Mouse (Mus musculus) MEL (cell line): ENCODE data around the gene Gpr179. TPM values are rescaled to one million over a fixed set of nuclear protein-coding genes. Genes with fewer than 3 reads are reported as not detected.
A peak's percentile ranks its signal among the peaks of the same experiment; 100 is the strongest.

ENCODE experiments used
- DNase-seq: peaks from one replicate; pipeline ENCODE4 v3.0.0; 2011; ENCODE audit warnings: low read depth, low spot score
- H3K27ac ChIP-seq: 2 replicates; pipeline ENCODE4 v1.5.1; 2012; ENCODE audit warnings: low read depth, mild to moderate bottlenecking, control low read depth, low read length, moderate library complexity; ENCODE audit not compliant: control insufficient read depth
- H3K27me3 ChIP-seq, 2 experiments: fragments of 150-350 bp in 1 of 2; sonication (generic) in 1 of 2; 2 replicates each; pipeline ENCODE4 v1.6.1; 2012; ENCODE audit warnings: low read length in 2 of 2, mild to moderate bottlenecking in 2 of 2, improper control_type of control experiment in 1 of 2, moderate library complexity in 1 of 2; ENCODE audit not compliant: insufficient read depth in 2 of 2, control insufficient read depth in 1 of 2
- H3K36me3 ChIP-seq, 2 experiments: 2 replicates each; pipeline ENCODE4 v1.6.1; 2012 to 2014; ENCODE audit warnings: low read length in 2 of 2, improper control_type of control experiment in 1 of 2, inconsistent platforms in 1 of 2, mild to moderate bottlenecking in 1 of 2; ENCODE audit not compliant: insufficient read depth in 2 of 2, control insufficient read depth in 1 of 2
- H3K4me1 ChIP-seq, 2 experiments: fragments of 150-350 bp in 1 of 2; sonication (generic) in 1 of 2; 2 replicates each; pipeline ENCODE4 v1.6.1; 2012; ENCODE audit warnings: low read length in 2 of 2, improper control_type of control experiment in 1 of 2, mild to moderate bottlenecking in 1 of 2; ENCODE audit not compliant: insufficient read depth in 2 of 2, control insufficient read depth in 1 of 2
- H3K4me3 ChIP-seq, 2 experiments: fragments of 150-350 bp in 1 of 2; sonication (generic) in 1 of 2; 2 replicates each; pipeline ENCODE4 v1.5.1; 2012; ENCODE audit warnings: low read depth in 2 of 2, low read length in 2 of 2, mild to moderate bottlenecking in 2 of 2, moderate library complexity in 2 of 2, control low read depth in 1 of 2, improper control_type of control experiment in 1 of 2; ENCODE audit not compliant: control insufficient read depth in 1 of 2, insufficient read depth in 1 of 2
- H3K79me2 ChIP-seq: 2 replicates; pipeline ENCODE4 v1.6.1; 2012; ENCODE audit warnings: mild to moderate bottlenecking, low read length, moderate library complexity; ENCODE audit not compliant: control insufficient read depth, poor library complexity, insufficient read depth
- H3K9ac ChIP-seq: 2 replicates; pipeline ENCODE4 v1.6.1; 2012; ENCODE audit warnings: low read depth, mild to moderate bottlenecking, control low read depth, low read length, moderate library complexity; ENCODE audit not compliant: control insufficient read depth, poor library complexity, severe bottlenecking
- H3K9me3 ChIP-seq: fragments of 150-350 bp; sonication (generic); replicated peaks from 2 replicates; pipeline ENCODE4 v1.6.1; 2012; ENCODE audit warnings: mild to moderate bottlenecking, low read length, improper control_type of control experiment, moderate library complexity; ENCODE audit not compliant: insufficient read depth
- BHLHE40 ChIP-seq: IDR thresholded peaks from 2 replicates; pipeline ENCODE4 v1.6.1; 2012; ENCODE audit warnings: low read depth, mild to moderate bottlenecking, inconsistent platforms, low read length, improper control_type of control experiment, borderline replicate concordance
- ELF1 ChIP-seq: IDR thresholded peaks from 2 replicates; pipeline ENCODE4 v1.6.1; 2014; ENCODE audit warnings: low read depth, mild to moderate bottlenecking, inconsistent platforms, low read length, improper control_type of control experiment, moderate library complexity
- GABPA ChIP-seq: IDR thresholded peaks from 2 replicates; pipeline ENCODE4 v1.6.1; 2012; ENCODE audit warnings: low read depth, mild to moderate bottlenecking, inconsistent platforms, low read length, improper control_type of control experiment, moderate library complexity
- HCFC1 ChIP-seq: IDR thresholded peaks from 2 replicates; pipeline ENCODE4 v1.6.1; 2012; ENCODE audit warnings: low read depth, mild to moderate bottlenecking, inconsistent platforms, low read length, improper control_type of control experiment, moderate library complexity
- MAZ ChIP-seq: IDR thresholded peaks from 2 replicates; pipeline ENCODE4 v1.6.1; 2012; ENCODE audit warnings: low read depth, mild to moderate bottlenecking, inconsistent platforms, low read length, improper control_type of control experiment
- MEF2A ChIP-seq: IDR thresholded peaks from 2 replicates; pipeline ENCODE4 v1.6.1; 2014; ENCODE audit warnings: low read depth, mild to moderate bottlenecking, inconsistent platforms, low read length, improper control_type of control experiment; ENCODE audit not compliant: poor library complexity, insufficient replicate concordance, severe bottlenecking; ENCODE audit errors: extremely low read depth
- MXI1 ChIP-seq: IDR thresholded peaks from 2 replicates; pipeline ENCODE4 v1.6.1; 2011; ENCODE audit warnings: mild to moderate bottlenecking, low read depth, low read length, improper control_type of control experiment
- POLR2AphosphoS2 ChIP-seq: IDR thresholded peaks from 2 replicates; pipeline ENCODE4 v1.6.1; 2011; ENCODE audit warnings: low read length, improper control_type of control experiment
- TBP ChIP-seq: IDR thresholded peaks from 2 replicates; pipeline ENCODE4 v1.8.0; 2011; ENCODE audit warnings: low read depth, low read length, improper control_type of control experiment
- USF1 ChIP-seq: IDR thresholded peaks from 2 replicates; pipeline ENCODE4 v1.6.1; 2014; ENCODE audit warnings: low read depth, mild to moderate bottlenecking, inconsistent platforms, low read length, improper control_type of control experiment, moderate library complexity
- ZKSCAN1 ChIP-seq: IDR thresholded peaks from 2 replicates; pipeline ENCODE4 v1.6.1; 2012; ENCODE audit warnings: low read depth, mild to moderate bottlenecking, inconsistent platforms, low read length, improper control_type of control experiment, moderate library complexity
- ZMIZ1 ChIP-seq: IDR thresholded peaks from 2 replicates; pipeline ENCODE4 v1.6.1; 2012; ENCODE audit warnings: low read depth, mild to moderate bottlenecking, inconsistent platforms, low read length, improper control_type of control experiment, moderate library complexity
- ZNF384 ChIP-seq: IDR thresholded peaks from 2 replicates; pipeline ENCODE4 v1.6.1; 2012; ENCODE audit warnings: low read depth, mild to moderate bottlenecking, inconsistent platforms, low read length, improper control_type of control experiment
- polyA plus RNA-seq, 2 experiments: library from polyadenylated mRNA; stranded (reverse) in 1 of 2; unstranded in 1 of 2; fragments of >175 nt in 1 of 2; fragments of >200 nt in 1 of 2; gene quantifications; 2 replicates each; pipeline versions ENCODE4 v1.2.1 to v1.2.4; 2012; ENCODE audit warnings: low replicate concordance in 2 of 2, low read depth in 1 of 2; ENCODE audit not compliant: insufficient read length in 2 of 2, insufficient read depth in 1 of 2, missing spikeins in 1 of 2
- total RNA-seq: library from RNA; depleted of rRNA; stranded (reverse); fragments of 300-350 nt; gene quantifications from 2 replicates; pipeline ENCODE4 v1.2.3, GENCODE M21; 2012

The Gpr179 gene
- total and polyA plus RNA-seq, 3 experiments: 0.01 to 0.04 TPM; not detected in 1

- Histone ChIP-seq H3K36me3 (no peaks in the 10 kb centered on the region), H3K4me1 (peaks cover 0 to 6% of the 10 kb centered on the region in 2 experiments; a peak in 1 of 4 replicates), H3K27me3 (peaks cover 0 to 2% of the 10 kb centered on the region in 2 experiments; a peak in 1 of 4 replicates), H3K4me3 (no peak overlapping the region), H3K79me2 (no peaks in the 10 kb centered on the region), H3K9ac (no peak overlapping the region), H3K9me3 (no peaks in the 10 kb centered on the region), H3K27ac (no peak overlapping the region)
- TF ChIP-seq HCFC1 (no peak), ZNF384 (0 out of 2 replicates have a peak, but pooled peaks have one; percentile 19)
- DNase-seq: no peak
Observed at GRCm38 (mm10) chr11:97296542-97296941, 55.3 kb downstream of the Gpr179 start.

- Histone ChIP-seq H3K4me1 (0 out of 4 replicates have a peak, but pooled peaks cover 0 to 4% of the 10 kb centered on the region in 2 experiments), H3K9ac (no peak overlapping the region), H3K9me3 (no peaks in the 10 kb centered on the region), H3K27ac (no peak overlapping the region), H3K27me3 (peaks cover 0 to 2% of the 10 kb centered on the region in 2 experiments; a peak in 1 of 4 replicates), H3K79me2 (no peaks in the 10 kb centered on the region), H3K4me3 (no peak overlapping the region), H3K36me3 (no peaks in the 10 kb centered on the region)
- peak; percentile 50 for TF ChIP-seq ZNF384
- no peak for TF ChIP-seq BHLHE40
- DNase-seq: no peak
Observed at GRCm38 (mm10) chr11:97292731-97293130, 59.1 kb downstream of the Gpr179 start.

- Histone ChIP-seq H3K27me3 (peaks cover 0 to 2% of the 10 kb centered on the region in 2 experiments; a peak in 1 of 4 replicates), H3K79me2 (no peaks in the 10 kb centered on the region), H3K4me3 (no peak overlapping the region), H3K4me1 (0 out of 4 replicates have a peak, but pooled peaks cover 0 to 4% of the 10 kb centered on the region in 2 experiments), H3K9me3 (no peaks in the 10 kb centered on the region), H3K36me3 (no peaks in the 10 kb centered on the region; a peak in 1 of 4 replicates), H3K9ac (no peak overlapping the region), H3K27ac (no peak overlapping the region)
- no peak for TF ChIP-seq MAZ
- TF ChIP-seq MXI1: no peak
- TF ChIP-seq ELF1: no peak
- TF ChIP-seq USF1: no peak
- TF ChIP-seq TBP: no peak
- no peak for TF ChIP-seq POLR2AphosphoS2
- TF ChIP-seq GABPA: no peak
- TF ChIP-seq ZKSCAN1: no peak
- TF ChIP-seq MEF2A: no peak
- no peak for TF ChIP-seq HCFC1
- no peak for TF ChIP-seq ZMIZ1
- DNase-seq: no peak
Observed at GRCm38 (mm10) chr11:97289276-97290230, 62.3 kb downstream of the Gpr179 start.
